Mouse (Mus musculus): ENCODE measurements around the gene Rab21. TPM values are rescaled to one million over a fixed set of nuclear protein-coding genes. Genes with fewer than 3 reads are reported as not detected.

The Rab21 gene
- polyA plus RNA-seq, 1 experiment from 2014 or later = 4.6 TPM

- Histone ChIP-seq H3K27me3 (no peaks in the 10 kb centered on the region), H3K9ac (no peak overlapping the region), H3K9me3 (no peaks in the 10 kb centered on the region), H3K27ac (no peak overlapping the region), H3K36me3 (peaks cover 57% of the 10 kb centered on the region), H3K4me1 (no peaks in the 10 kb centered on the region), H3K4me2 (no peak overlapping the region), H3K4me3 (no peak overlapping the region)
- 87% methylated on average over 4 of the region's 4 CpGs for WGBS
- no peak for ATAC-seq (ENCODE audit: insufficient number of reproducible peaks, low FRiP score, low TSS enrichment, low read depth)
These were observed 16.7 kb downstream of the Rab21 start for GRCm38 (mm10) chr10:115298683-115299082.

GRCm38 (mm10) chr10:115297582-115297981 lies 17.8 kb downstream of the Rab21 start:
- no peak overlapping the region for H3K4me2 ChIP-seq
- no peak overlapping the region for H3K9ac ChIP-seq
- no peak overlapping the region for H3K4me3 ChIP-seq
- no peaks in the 10 kb centered on the region for H3K4me1 ChIP-seq
- peaks cover 68% of the 10 kb centered on the region for H3K36me3 ChIP-seq
- H3K27ac ChIP-seq = no peak overlapping the region
- no peaks in the 10 kb centered on the region for H3K9me3 ChIP-seq
- no peaks in the 10 kb centered on the region for H3K27me3 ChIP-seq
- ATAC-seq (ENCODE audit: insufficient number of reproducible peaks, low FRiP score, low TSS enrichment, low read depth) = no peak
- 91% methylated on average over 5 of the region's 5 CpGs for WGBS

GRCm38 (mm10) chr10:115296401-115296935 lies 18.9 kb downstream of the Rab21 start:
- H3K4me1 ChIP-seq = no peaks in the 10 kb centered on the region
- no peaks in the 10 kb centered on the region for H3K9me3 ChIP-seq
- H3K4me3 ChIP-seq = no peak overlapping the region
- no peak overlapping the region for H3K4me2 ChIP-seq
- no peak overlapping the region for H3K9ac ChIP-seq
- WGBS = 67% methylated on average over 9 of the region's 9 CpGs
- H3K36me3 ChIP-seq = peaks cover 73% of the 10 kb centered on the region
- ATAC-seq (ENCODE audit: insufficient number of reproducible peaks, low FRiP score, low TSS enrichment, low read depth) = no peak
- H3K27ac ChIP-seq = no peak overlapping the region
- no peaks in the 10 kb centered on the region for H3K27me3 ChIP-seq

- 96% methylated on average over 3 of the region's 3 CpGs for WGBS
- Histone ChIP-seq H3K27me3 (no peaks in the 10 kb centered on the region), H3K27ac (no peak overlapping the region), H3K4me3 (no peak overlapping the region), H3K9me3 (no peaks in the 10 kb centered on the region), H3K4me2 (no peak overlapping the region), H3K4me1 (no peaks in the 10 kb centered on the region), H3K9ac (no peak overlapping the region), H3K36me3 (peaks cover 71% of the 10 kb centered on the region)
- ATAC-seq (ENCODE audit: insufficient number of reproducible peaks, low FRiP score, low TSS enrichment, low read depth) = no peak
These were observed 20.2 kb downstream of the Rab21 start for GRCm38 (mm10) chr10:115295162-115295561.

GRCm38 (mm10) chr10:115294715-115295114 lies 20.7 kb downstream of the Rab21 start:
- no peak overlapping the region for H3K27ac ChIP-seq
- no peak for ATAC-seq (ENCODE audit: insufficient number of reproducible peaks, low FRiP score, low TSS enrichment, low read depth)
- WGBS = 94% methylated on average over 7 of the region's 7 CpGs
- no peak overlapping the region for H3K4me3 ChIP-seq
- no peaks in the 10 kb centered on the region for H3K4me1 ChIP-seq
- no peak overlapping the region for H3K4me2 ChIP-seq
- H3K27me3 ChIP-seq = no peaks in the 10 kb centered on the region
- no peak overlapping the region for H3K9ac ChIP-seq
- H3K36me3 ChIP-seq = peaks cover 70% of the 10 kb centered on the region
- no peaks in the 10 kb centered on the region for H3K9me3 ChIP-seq

GRCm38 (mm10) chr10:115293946-115294345 lies 21.4 kb downstream of the Rab21 start:
- H3K9ac ChIP-seq = no peak overlapping the region
- no peaks in the 10 kb centered on the region for H3K4me1 ChIP-seq
- ATAC-seq (ENCODE audit: insufficient number of reproducible peaks, low FRiP score, low TSS enrichment, low read depth) = no peak
- no peaks in the 10 kb centered on the region for H3K9me3 ChIP-seq
- H3K27me3 ChIP-seq = no peaks in the 10 kb centered on the region
- H3K27ac ChIP-seq = no peak overlapping the region
- H3K36me3 ChIP-seq = peaks cover 70% of the 10 kb centered on the region
- no peak overlapping the region for H3K4me2 ChIP-seq
- WGBS = 88% methylated on average over 7 of the region's 7 CpGs
- no peak overlapping the region for H3K4me3 ChIP-seq

GRCm38 (mm10) chr10:115290671-115291070 lies 24.7 kb downstream of the Rab21 start:
- Histone ChIP-seq H3K4me1 (no peaks in the 10 kb centered on the region), H3K9me3 (no peaks in the 10 kb centered on the region), H3K4me2 (no peak overlapping the region), H3K27ac (no peak overlapping the region), H3K27me3 (no peaks in the 10 kb centered on the region), H3K9ac (no peak overlapping the region), H3K4me3 (no peak overlapping the region), H3K36me3 (peaks cover 73% of the 10 kb centered on the region)
- WGBS = 95% methylated on average over 9 of the region's 9 CpGs
- no peak for ATAC-seq (ENCODE audit: insufficient number of reproducible peaks, low FRiP score, low TSS enrichment, low read depth)

GRCm38 (mm10) chr10:115288856-115289255 lies 26.5 kb downstream of the Rab21 start:
- Histone ChIP-seq H3K4me1 (no peaks in the 10 kb centered on the region), H3K27ac (no peak overlapping the region), H3K36me3 (peaks cover 62% of the 10 kb centered on the region), H3K4me2 (no peak overlapping the region), H3K4me3 (no peak overlapping the region), H3K9me3 (no peaks in the 10 kb centered on the region), H3K27me3 (no peaks in the 10 kb centered on the region), H3K9ac (no peak overlapping the region)
- 89% methylated on average over 8 of the region's 8 CpGs for whole genome bisulfite sequencing
- ATAC-seq (ENCODE audit: insufficient number of reproducible peaks, low FRiP score, low TSS enrichment, low read depth) = no peak

GRCm38 (mm10) chr10:115284170-115284569 lies 31.2 kb downstream of the Rab21 start:
- peaks cover 22% of the 10 kb centered on the region for H3K36me3 ChIP-seq
- no peaks in the 10 kb centered on the region for H3K27me3 ChIP-seq
- H3K4me1 ChIP-seq = no peaks in the 10 kb centered on the region
- H3K9ac ChIP-seq = no peak overlapping the region
- no peaks in the 10 kb centered on the region for H3K9me3 ChIP-seq
- H3K27ac ChIP-seq = no peak overlapping the region
- H3K4me2 ChIP-seq = no peak overlapping the region
- whole genome bisulfite sequencing = 73% methylated on average over 10 of the region's 10 CpGs
- no peak for ATAC-seq (ENCODE audit: insufficient number of reproducible peaks, low FRiP score, low TSS enrichment, low read depth)
- H3K4me3 ChIP-seq = no peak overlapping the region

- no peak for ATAC-seq (ENCODE audit: insufficient number of reproducible peaks, low FRiP score, low TSS enrichment, low read depth)
- Histone ChIP-seq H3K27me3 (no peaks in the 10 kb centered on the region), H3K9me3 (no peaks in the 10 kb centered on the region), H3K4me3 (no peak overlapping the region), H3K27ac (no peak overlapping the region), H3K4me2 (no peak overlapping the region), H3K4me1 (no peaks in the 10 kb centered on the region), H3K36me3 (peaks cover 3% of the 10 kb centered on the region), H3K9ac (no peak overlapping the region)
- WGBS = 88% methylated on average over 10 of the region's 10 CpGs
These were observed 34.0 kb downstream of the Rab21 start for GRCm38 (mm10) chr10:115281381-115281780.

GRCm38 (mm10) chr10:115271649-115272048 lies 43.7 kb downstream of the Rab21 start:
- Histone ChIP-seq H3K36me3 (no peaks in the 10 kb centered on the region), H3K9ac (no peak overlapping the region), H3K4me2 (no peak overlapping the region), H3K9me3 (no peaks in the 10 kb centered on the region), H3K4me1 (no peaks in the 10 kb centered on the region), H3K4me3 (no peak overlapping the region), H3K27ac (no peak overlapping the region), H3K27me3 (no peaks in the 10 kb centered on the region)
- ATAC-seq (ENCODE audit: insufficient number of reproducible peaks, low FRiP score, low TSS enrichment, low read depth) = no peak
- WGBS = 49% methylated on average over 5 of the region's 5 CpGs

GRCm38 (mm10) chr10:115270612-115271390 lies 44.6 kb downstream of the Rab21 start:
- H3K27ac ChIP-seq = no peak overlapping the region
- no peaks in the 10 kb centered on the region for H3K36me3 ChIP-seq

More at GRCm38 (mm10) chr10:115270612-115271390, 44.6 kb downstream of the Rab21 start:
- H3K9me3 ChIP-seq = no peaks in the 10 kb centered on the region
- H3K27me3 ChIP-seq = no peaks in the 10 kb centered on the region
- no peak overlapping the region for H3K4me2 ChIP-seq
- H3K9ac ChIP-seq = no peak overlapping the region
- no peak overlapping the region for H3K4me3 ChIP-seq
- no peak for ATAC-seq (ENCODE audit: insufficient number of reproducible peaks, low FRiP score, low TSS enrichment, low read depth)
- H3K4me1 ChIP-seq = no peaks in the 10 kb centered on the region
- WGBS = 85% methylated on average over 12 of the region's 12 CpGs
